ENCODE assay signal across 8 mouse cellular contexts in the genomic region with DNA sequence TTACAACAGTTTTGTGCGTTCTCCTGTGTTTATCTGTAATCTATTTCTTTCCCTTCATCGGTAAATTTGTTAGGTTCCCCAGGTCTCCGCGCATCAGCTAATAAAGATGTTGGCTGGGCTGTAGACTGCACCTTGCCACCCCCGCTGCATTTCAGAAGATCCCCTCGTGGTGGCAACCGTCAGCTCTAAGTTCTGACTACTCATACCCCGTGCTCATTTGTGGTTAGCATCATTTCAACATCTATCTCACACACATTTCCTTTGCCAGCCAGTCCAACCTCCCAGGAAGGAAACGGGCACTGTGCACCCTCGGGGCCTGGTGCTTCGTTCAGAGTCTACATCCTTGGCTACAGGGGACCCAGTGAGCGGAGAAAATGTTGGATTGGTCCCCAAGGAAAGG. TPM values are rescaled to one million over a fixed set of nuclear protein-coding genes. Genes with fewer than 3 reads are reported as not detected.
DNase-seq lines count a peak whose midpoint lies in the region; ATAC-seq lines count a peak whose summit lies in the region.

No protein-coding gene starts in this region.

- H3K4me2 ChIP-seq in heart, embryonic 12.5 days = no peak overlapping the region

- WGBS in heart, embryonic 12.5 days = 59% methylated on average over 12 of the region's 12 CpGs

- H3K27me3 ChIP-seq in heart, embryonic 12.5 days (replicated peaks) = peaks cover 50% of the 10 kb centered on the region

- no peaks in the 10 kb centered on the region for H3K9me3 ChIP-seq in heart, embryonic 12.5 days (replicated peaks)

- no peaks in the 10 kb centered on the region for H3K36me3 ChIP-seq in heart, embryonic 12.5 days

- DNase-seq in heart, adult 11 months = peak; percentile 91
- DNase-seq in heart, postnatal 10 days = no peak
- DNase-seq in 416B (ENCODE audit: low read depth) = peak; percentile 97
- DNase-seq in c-Kit-positive CD71-negative TER-119-negative erythroid progenitor cells, embryonic 14.5 days (ENCODE audit: low read depth) = peak; percentile 66
- peak; percentile 71 to 75 for DNase-seq in natural killer cell, adult 2 months (ENCODE audit: low spot score in 2 of 2)
- DNase-seq in kidney, postnatal 36 days = no peak
- DNase-seq in Muller cell, postnatal 12 days (ENCODE audit: inconsistent ontology term) = no peak

- H3K4me3 ChIP-seq in heart, embryonic 12.5 days = no peak overlapping the region

- no peak for ATAC-seq in heart, embryonic 12.5 days (ENCODE audit: insufficient number of reproducible peaks, low FRiP score)

- intact Hi-C loops in heart, postnatal 10 days (cut with DNase I) = loop anchor here (5.0 kb wide), 1 partner anchor 330 kb away; no protein-coding TSS in a partner anchor

- no peak overlapping the region for H3K27ac ChIP-seq in heart, embryonic 12.5 days (ENCODE audit: poor library complexity, severe bottlenecking)

- no peak overlapping the region for H3K9ac ChIP-seq in heart, embryonic 12.5 days

- H3K4me1 ChIP-seq in heart, embryonic 12.5 days (replicated peaks) = peaks cover 12% of the 10 kb centered on the region

RNA-seq across cellular contexts. Expression of gene Stum, which starts 51.5 kb away (rescaled TPM):
- total RNA-seq in heart, postnatal 10 days (2021) = 1 to 10 TPM; 1.2 to 1.8 TPM
- polyA plus RNA-seq in heart, embryonic 12.5 days (2016; fragmentation: Nextera tagmentation; extraction: Ambion mirVana) = 0.10 and 0.23 TPM in 2 replicates

Comparison
In these comparisons a context has a peak if more than half of its experiments do, and no peak if none do; other contexts are left out.
1. DNase-seq: peak in heart, adult 11 months (single experiment), 416B (single experiment), c-Kit-positive CD71-negative TER-119-negative erythroid progenitor cells, embryonic 14.5 days (single experiment) and natural killer cell, adult 2 months (2 of 2); none in heart, postnatal 10 days (0 of 2), kidney, postnatal 36 days (0 of 2) and Muller cell, postnatal 12 days (single experiment).